Mouse (Mus musculus) cerebellum, postnatal 14 days (tissue): ENCODE results near the gene Drd4.

Experiments used
- DNase-seq, 2 experiments: peaks; one replicate each; pipeline ENCODE4 v3.0.0; 2021; ENCODE audit warnings: mixed read lengths in 2 of 2

The Drd4 gene

GRCm38 (mm10) chr7:141292583-141293388 lies 980 bp downstream of the Drd4 start:
- DNase-seq: no peak

DNA sequence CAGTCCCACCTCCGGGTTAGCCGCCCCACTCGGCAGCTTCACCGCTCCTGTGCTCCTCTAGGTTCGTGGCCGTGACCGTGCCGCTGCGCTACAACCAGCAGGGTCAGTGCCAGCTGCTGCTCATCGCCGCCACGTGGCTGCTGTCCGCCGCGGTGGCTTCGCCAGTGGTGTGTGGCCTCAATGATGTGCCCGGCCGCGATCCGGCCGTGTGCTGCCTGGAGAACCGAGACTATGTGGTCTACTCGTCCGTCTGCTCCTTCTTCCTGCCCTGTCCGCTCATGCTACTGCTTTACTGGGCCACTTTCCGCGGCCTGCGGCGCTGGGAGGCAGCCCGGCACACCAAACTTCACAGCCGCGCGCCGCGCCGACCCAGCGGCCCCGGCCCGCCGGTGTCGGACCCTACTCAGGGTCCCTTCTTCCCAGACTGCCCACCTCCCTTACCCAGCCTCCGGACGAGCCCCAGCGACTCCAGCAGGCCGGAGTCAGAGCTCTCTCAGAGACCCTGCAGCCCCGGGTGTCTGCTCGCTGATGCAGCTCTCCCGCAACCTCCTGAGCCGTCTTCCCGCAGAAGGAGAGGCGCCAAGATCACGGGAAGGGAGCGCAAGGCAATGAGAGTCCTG lies 2.2 kb downstream of the Drd4 start:
- peak; percentile 36 to 52 for DNase-seq

GRCm38 (mm10) chr7:141294479-141294878 lies 2.7 kb downstream of the Drd4 start:
- DNase-seq: no peak

DNA sequence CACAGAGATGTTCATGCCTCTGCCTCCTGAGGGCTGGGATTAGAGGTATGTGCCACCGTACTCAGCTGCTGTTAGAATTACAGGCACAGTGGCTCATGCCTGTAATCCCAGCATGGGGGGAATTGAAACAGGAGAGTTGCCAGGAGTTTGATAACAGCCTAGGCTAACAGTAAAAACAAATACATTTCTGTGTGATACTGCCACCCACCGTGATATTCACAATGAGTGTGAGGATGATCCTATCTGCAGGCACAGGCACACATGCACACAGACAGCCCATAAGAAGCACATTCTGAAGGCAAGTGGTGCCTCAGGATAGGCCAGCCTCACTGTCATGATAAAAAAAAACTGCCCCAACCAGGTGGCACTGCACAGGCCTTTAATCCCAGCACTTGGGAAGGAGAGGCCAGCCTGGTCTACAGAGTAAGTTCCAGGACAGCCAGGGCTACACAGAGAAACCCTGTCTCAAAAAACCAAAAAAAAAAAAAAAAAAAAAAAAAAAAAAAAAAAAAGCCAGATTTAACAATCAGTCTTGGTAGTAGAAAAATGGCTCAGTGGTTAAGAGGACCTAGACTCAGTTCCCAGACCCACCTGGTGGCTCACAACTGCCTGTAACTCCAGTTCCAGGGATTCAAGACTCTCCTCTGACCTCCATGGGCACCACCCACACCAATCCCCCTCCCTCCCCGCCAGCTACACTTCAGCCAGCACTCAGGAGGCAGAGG lies 6.3 kb downstream of the Drd4 start:
- DNase-seq: peak; percentile 39 to 45

GRCm38 (mm10) chr7:141299175-141299574 lies 7.4 kb downstream of the Drd4 start:
- DNase-seq: peak; percentile 80 to 85

GRCm38 (mm10) chr7:141301386-141301785 lies 9.6 kb downstream of the Drd4 start:
- DNase-seq: peak; percentile 86 to 89

- DNase-seq: no peak
These were observed 11.0 kb downstream of the Drd4 start for GRCm38 (mm10) chr7:141302702-141303268.

GRCm38 (mm10) chr7:141304537-141304936 lies 12.7 kb downstream of the Drd4 start:
- no peak for DNase-seq

DNA sequence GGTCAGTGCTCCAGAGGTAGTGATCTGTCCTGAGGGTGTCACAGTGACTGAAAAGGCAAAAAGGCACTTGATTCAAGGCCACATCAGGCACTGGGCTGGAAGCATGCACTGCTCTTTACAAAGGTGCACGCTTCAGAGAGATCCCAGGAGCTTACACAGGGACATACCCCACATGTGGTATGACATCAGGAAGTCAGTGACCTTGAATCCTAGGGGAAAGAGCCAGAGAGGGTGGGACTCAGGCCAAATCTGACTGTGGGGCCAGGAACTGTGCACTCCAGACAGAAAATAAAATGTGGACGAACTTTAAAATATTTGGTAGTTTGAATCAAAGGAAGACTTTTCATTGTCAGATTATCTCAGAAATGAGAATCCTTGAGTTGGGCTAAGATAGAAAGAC lies 22.6 kb downstream of the Drd4 start:
- DNase-seq: no peak

- no peak for DNase-seq
These were observed 23.3 kb downstream of the Drd4 start for GRCm38 (mm10) chr7:141315076-141315475.

GRCm38 (mm10) chr7:141315974-141316373 lies 24.2 kb downstream of the Drd4 start:
- peak; percentile 62 to 73 for DNase-seq

DNA sequence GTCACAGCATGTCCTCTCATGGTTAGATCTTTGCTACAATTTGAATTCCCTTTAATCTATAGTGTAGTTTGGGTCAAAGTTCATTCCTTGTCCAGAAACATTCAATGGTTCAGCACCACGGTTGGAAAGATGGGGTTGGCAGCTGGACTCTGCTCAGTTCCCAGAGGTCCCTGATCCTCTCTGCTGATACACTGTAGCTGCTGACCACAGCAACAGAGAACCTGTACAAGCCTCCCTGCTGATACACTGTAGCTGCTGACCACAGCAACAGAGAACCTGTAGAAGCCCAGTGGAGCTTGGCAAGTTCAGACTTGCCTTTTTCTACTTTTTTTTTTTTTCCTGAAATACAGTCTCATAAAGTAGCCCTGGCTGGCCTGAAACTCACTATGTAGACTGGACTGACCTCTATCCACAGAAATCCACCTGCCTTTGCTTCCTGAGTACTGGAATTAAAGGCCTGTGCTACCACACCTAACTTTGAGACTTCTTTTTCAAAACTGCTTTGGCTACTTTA lies 25.9 kb downstream of the Drd4 start:
- DNase-seq: no peak

DNA sequence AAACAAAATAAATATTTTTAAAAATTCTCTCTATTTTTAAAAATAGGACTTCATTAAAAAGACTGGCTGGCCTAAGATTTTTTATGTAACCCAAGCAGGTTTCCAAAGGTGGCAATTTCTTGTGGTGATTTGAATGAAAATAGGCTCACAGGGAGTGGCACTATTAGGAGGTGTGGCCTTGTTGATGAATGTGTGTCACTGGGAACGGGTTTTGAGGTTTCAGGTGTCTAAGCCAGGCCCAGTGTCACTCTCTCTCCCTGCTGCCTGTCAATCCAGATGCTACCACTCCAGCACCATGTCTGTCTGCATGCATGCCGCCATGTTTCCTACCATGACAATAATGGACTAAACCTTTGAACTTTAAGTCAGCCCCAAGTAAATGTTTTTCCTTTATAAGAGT lies 27.6 kb downstream of the Drd4 start:
- DNase-seq: no peak

GRCm38 (mm10) chr7:141324686-141325085 lies 32.9 kb downstream of the Drd4 start:
- peak; percentile 67 for DNase-seq

DNA sequence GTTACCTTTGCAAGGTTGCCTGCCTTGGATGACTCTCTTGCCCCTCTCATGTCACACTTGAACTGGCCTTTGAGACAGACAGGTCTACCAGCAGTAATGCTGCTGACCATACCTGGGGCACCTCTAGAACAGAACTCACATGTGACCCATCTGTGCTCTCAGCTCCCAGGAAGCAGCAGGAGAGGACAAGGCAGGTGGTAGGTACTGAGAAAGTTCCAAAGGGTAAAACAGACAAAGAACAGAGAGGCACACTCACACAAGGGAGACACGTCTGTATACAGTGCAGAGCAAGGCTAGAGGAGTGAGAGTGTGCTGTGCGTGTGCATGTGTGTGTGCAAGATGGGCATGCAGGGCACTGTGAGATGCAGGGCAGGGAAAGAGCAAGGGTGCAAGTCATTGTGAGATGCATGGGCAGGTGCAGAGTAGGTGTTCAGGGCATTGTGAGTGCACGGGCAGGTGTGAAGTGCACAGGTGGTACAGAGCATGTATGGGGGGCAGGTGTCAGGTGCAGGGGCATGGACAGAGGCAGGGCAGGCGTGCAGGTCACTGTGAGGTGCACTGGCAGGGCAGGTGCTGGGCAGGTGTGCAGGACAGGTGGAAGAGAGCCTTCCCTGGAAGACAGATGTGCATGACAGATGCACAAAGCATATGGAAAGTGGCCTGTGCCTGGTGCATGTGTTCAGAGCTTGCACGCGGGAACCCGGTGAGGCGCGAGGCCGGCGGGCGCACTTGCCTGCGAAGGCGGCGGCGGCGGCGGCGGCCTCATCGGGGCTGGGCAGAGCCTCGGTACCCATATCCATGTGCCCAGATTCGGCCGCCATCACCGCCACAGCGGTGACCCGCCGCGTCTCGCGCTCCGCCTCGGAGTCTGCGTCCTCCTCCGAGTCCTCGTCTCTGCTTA lies 35.0 kb downstream of the Drd4 start:
- DNase-seq: peak in 1 of 2 experiments; percentile 38

DNA sequence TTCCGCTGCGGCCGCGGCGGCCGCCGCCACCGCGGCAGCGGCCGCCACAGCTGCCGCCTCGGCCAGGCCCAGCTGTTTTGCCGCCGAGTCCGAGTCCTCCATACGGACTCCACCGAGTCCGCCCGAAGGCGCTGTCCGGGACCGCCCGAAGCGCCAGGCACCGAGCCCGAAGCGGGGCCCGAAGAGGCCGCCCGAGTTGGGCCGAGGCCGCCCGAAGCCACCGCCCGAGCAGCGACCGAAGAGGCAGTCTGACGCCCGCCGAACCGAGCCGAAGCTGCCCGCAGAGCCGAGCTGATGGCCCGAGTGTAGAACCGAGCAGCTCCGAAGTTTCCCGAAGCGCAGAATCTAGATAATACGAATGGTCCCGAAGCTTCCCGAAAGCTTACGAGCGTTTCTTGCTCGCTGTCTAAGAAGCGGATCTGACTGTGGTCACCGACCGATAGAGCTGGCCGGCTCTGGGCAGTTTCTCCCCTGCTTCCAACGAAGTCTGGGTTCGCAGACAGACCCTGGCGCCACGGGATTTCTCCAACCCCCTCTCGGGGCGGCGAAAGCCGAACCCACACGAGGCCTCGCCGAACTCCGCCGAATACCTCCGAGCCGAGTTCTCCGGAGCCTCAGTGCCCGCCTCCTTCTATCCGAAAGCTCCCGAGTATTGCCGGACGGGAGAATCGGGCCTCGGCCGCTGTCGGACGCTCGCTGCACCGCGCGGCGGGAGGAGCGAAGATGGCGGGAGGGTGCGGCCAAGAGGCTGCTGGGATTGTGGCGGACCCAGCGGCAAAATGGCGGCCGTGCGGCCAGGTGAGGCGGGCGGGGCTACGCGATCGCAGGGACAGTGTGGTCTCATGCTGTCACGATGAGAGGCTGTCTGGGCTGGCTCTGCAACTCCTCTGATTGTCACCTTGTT lies 35.9 kb downstream of the Drd4 start, which contains the start of the genes Deaf1 and Tmem80:
Gene Deaf1, minus strand, starts transcription at position 222 of the 904 bp plus-strand sequence.
Gene Tmem80, plus strand, starts transcription at position 271 of the 904 bp plus-strand sequence.
- peak; percentile 100 for DNase-seq

DNA sequence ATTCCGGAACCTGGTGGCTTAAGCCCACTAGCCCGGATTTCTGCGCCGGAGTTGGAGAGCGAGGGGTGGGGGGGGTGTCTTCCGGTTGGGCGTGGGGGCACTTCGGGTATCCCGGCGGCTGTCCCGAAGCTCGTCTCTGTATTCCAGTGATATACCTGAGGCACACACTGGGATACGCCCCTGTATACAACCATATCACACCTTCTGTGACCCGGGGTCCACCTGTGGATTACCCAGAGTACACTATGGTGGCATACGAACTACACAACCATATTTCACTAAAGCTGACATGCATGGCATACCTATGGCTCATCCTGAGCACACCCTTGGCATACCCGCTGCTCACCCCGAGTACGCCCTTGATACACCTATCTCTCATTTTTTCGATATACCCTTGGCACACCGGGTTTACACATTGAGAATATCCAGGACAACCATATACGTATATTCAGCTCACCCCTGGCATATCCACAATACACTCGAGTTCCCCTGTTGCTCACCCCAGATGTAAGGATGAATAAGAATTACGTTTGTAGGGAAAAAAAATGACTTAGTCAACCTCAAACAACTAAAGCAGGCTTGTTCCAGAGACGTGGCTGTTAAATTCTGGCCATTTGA lies 36.7 kb downstream of the Drd4 start:
- DNase-seq: no peak

DNA sequence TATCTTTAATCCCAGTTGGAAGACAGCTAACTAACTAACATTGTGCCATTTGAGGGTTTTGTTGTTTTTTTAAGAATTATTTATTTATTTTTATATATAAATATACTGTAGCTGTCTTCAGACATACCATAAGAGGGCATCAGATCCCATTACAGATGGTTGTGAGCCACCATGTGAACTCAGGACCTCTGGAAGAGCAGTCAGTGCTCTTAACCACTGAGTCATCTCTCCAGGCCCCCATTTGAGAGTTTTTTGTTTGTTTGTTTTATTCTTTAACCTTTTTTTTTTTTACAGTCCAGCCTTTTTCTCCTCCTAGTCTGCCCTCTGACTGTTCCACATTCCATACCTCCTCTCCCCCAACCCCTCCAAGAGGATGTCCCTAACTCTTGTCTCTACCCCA lies 38.9 kb downstream of the Drd4 start:
- no peak for DNase-seq

GRCm38 (mm10) chr7:141331990-141332389 lies 40.2 kb downstream of the Drd4 start:
- no peak for DNase-seq

GRCm38 (mm10) chr7:141335044-141335579 lies 43.3 kb downstream of the Drd4 start:
- DNase-seq: peak; percentile 48 to 52
